Mouse (Mus musculus): ENCODE results near the gene Nck2.

DNA sequence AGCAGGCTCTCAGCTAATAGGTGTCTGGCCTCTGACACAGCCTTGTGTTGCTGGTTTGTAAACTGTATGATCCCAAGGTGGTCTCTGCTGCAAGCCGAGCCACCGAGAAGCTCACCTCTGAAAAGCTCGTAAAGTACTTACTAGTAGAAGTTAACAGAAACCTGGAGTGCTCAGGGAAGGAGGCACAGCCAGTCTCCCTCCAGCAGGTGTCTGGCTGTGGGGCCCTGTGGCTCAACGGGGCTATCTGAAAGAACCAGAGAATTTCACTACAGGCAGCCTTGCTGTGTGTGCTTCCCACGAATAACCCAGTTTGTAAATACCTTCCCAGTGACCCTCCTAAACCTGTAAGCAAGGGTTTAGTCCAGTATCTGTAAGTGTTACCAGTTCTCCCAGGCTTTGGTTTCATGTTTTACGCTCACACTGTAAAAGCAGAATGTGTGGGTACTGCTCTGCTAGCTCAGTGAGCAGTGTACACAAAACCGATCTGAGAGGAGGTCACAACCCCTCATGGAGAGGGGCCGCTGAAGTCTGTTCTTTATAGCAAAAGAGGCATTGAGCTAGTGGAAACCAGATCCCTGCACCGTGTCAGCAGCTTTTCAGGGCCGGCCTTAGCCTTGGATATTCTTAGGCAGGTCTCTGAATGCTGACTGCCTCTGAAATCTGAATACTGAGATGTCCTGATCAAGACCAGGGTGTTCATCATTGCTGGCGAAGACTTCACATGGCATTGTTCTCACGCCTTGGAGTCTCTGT, 111.0 kb downstream of the Nck2 start:
- TF ChIP-seq GATA1 (IDR thresholded peaks at IDR 0.05; ENCODE audit: borderline replicate concordance, low read length) (no peak), FLI1 (IDR thresholded peaks at IDR 0.05; ENCODE audit: low read length) (no peak)

All from megakaryocyte, embryonic 14.5 days (primary cell).